Mouse (Mus musculus): ENCODE data around the gene Trappc10. TPM values are rescaled to one million over a fixed set of nuclear protein-coding genes. Genes with fewer than 3 reads are reported as not detected.

Trappc10 gene
- polyA plus RNA-seq, 1 experiment from 2014 or later, result 10.2 TPM

GRCm38 (mm10) chr10:78279210-78279609 is 34.8 kb upstream of the Trappc10 start:
- Histone ChIP-seq H3K27ac (replicated peaks) (no peak overlapping the region), H3K4me3 (no peak overlapping the region), H3K4me1 (0 out of 2 replicates have a peak, but pooled peaks cover 3% of the 10 kb centered on the region), H3K9me3 (no peaks in the 10 kb centered on the region), H3K27me3 (replicated peaks; ENCODE audit: low read depth, poor library complexity, severe bottlenecking) (no peaks in the 10 kb centered on the region), H3K36me3 (replicated peaks) (peaks cover 85% of the 10 kb centered on the region)
- peak; percentile 49 for DNase-seq (ENCODE audit: low spot score)
- WGBS, result 45% methylated on average over 8 of the region's 8 CpGs

DNA sequence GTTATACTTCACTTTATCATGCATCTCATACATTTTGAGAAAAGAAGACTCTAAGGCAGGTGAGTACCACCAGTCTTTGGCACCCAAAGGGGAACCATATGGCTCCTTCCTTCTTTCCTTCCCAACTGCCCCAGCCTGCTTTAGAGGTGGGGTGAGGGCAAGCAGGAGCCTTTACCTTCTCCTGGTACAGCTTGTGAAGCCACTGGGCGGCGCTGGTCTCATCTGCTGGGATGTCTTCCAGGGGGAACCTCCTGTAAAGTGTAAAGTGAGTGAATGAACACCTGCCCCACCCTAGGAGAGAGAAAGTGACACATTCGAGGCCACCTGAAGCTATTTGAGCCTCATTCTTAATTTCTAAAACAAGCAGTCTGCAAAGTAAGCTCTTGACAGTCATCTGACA is 33.4 kb upstream of the Trappc10 start:
- no peak overlapping the region for H3K4me3 ChIP-seq
- 72% methylated on average over 3 of the region's 3 CpGs for WGBS
- no peaks in the 10 kb centered on the region for H3K27me3 ChIP-seq (replicated peaks; ENCODE audit: low read depth, poor library complexity, severe bottlenecking)
- peaks cover 8% of the 10 kb centered on the region for H3K4me1 ChIP-seq
- no peak for DNase-seq (ENCODE audit: low spot score)
- H3K36me3 ChIP-seq (replicated peaks), result peaks cover 85% of the 10 kb centered on the region
- H3K27ac ChIP-seq (replicated peaks), result no peak overlapping the region
- no peaks in the 10 kb centered on the region for H3K9me3 ChIP-seq

DNA sequence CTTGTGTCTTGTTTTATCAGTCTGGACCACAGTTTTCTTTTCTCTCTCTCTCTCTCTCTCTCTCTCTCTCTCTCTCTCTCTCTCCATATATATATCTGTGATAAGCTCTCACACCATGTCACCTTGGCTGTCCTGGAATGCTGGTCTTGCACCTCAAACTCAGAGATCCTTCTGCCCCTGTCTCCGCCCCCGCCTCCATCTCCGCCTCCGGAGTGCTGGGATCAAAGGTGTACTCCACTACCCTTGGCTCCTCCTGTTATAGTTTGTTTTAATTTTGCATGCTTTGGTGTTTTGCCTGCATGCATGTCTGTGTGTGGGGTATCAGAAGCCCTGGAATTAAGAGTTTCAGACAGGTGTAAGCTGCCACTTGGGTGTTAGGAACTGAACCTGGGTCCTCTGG is 31.8 kb upstream of the Trappc10 start:
- H3K9me3 ChIP-seq, result no peaks in the 10 kb centered on the region

DNA sequence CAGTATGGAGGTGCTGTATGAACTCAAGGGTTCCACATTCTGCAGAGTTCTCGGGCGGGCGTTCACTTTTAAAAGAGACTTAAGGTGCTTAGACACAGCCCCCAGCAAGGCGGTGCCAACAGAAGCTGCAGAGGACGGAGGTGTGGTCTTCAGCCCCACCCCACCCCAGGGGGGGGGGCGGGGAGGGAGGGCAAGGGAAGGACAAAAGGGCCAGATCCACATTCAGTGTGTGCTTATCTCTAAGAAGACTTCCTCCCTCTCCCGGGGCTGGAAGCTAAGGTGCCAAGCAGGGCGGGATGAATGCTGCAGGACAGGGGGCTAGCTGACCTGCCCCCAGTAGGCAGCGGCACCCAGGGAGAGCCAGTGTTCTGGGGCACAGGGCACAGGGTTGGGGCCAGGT is 28.5 kb upstream of the Trappc10 start:
- peaks cover 7% of the 10 kb centered on the region for H3K4me1 ChIP-seq
- 28% methylated on average over 8 of the region's 9 CpGs for WGBS
- peaks cover 49% of the 10 kb centered on the region for H3K36me3 ChIP-seq (replicated peaks)
- no peak overlapping the region for H3K27ac ChIP-seq (replicated peaks)
- DNase-seq (ENCODE audit: low spot score), result no peak
- no peaks in the 10 kb centered on the region for H3K27me3 ChIP-seq (replicated peaks; ENCODE audit: low read depth, poor library complexity, severe bottlenecking)
- no peaks in the 10 kb centered on the region for H3K9me3 ChIP-seq
- no peak overlapping the region for H3K4me3 ChIP-seq

More for the DNA sequence above, 31.8 kb upstream of the Trappc10 start:
- Histone ChIP-seq H3K36me3 (replicated peaks) (peaks cover 82% of the 10 kb centered on the region), H3K27me3 (replicated peaks; ENCODE audit: low read depth, poor library complexity, severe bottlenecking) (no peaks in the 10 kb centered on the region), H3K27ac (replicated peaks) (no peak overlapping the region), H3K4me1 (peaks cover 10% of the 10 kb centered on the region), H3K4me3 (no peak overlapping the region)
- DNase-seq (ENCODE audit: low spot score), result no peak
- WGBS, result 90% methylated on average over 4 of the region's 4 CpGs

DNA sequence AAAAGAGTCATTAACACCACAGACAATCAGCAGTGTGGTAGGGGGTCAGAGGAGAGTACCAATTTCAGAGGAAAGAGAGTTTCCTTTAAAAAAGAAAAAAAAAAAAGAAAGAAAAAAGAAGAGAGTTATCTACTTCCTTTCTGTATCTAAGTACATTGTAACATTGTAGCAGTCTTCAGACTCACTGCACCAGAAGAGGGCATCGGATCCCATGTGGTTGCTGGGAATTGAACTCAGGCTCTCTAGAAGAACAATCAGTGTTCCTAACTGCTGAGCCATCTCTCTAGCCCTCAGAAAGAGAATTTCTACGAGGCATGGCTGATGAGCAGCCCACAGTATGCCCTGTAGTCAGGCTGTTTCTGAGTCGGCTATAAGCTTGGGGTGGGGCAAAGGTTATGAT is 21.4 kb upstream of the Trappc10 start:
- WGBS, result 67% methylated on average over 3 of the region's 3 CpGs
- DNase-seq (ENCODE audit: low spot score), result no peak
- Histone ChIP-seq H3K4me1 (no peaks in the 10 kb centered on the region), H3K36me3 (replicated peaks) (no peaks in the 10 kb centered on the region; the same call in 1 of the 2 replicates), H3K4me3 (no peak overlapping the region), H3K27me3 (replicated peaks; ENCODE audit: low read depth, poor library complexity, severe bottlenecking) (no peaks in the 10 kb centered on the region), H3K9me3 (no peaks in the 10 kb centered on the region), H3K27ac (replicated peaks) (no peak overlapping the region)

GRCm38 (mm10) chr10:78264735-78265134 is 20.3 kb upstream of the Trappc10 start:
- Histone ChIP-seq H3K4me1 (0 out of 2 replicates have a peak, but pooled peaks cover 7% of the 10 kb centered on the region), H3K9me3 (no peaks in the 10 kb centered on the region), H3K36me3 (replicated peaks) (no peaks in the 10 kb centered on the region), H3K4me3 (no peak overlapping the region), H3K27me3 (replicated peaks; ENCODE audit: low read depth, poor library complexity, severe bottlenecking) (no peaks in the 10 kb centered on the region), H3K27ac (replicated peaks) (no peak overlapping the region)
- WGBS, result 81% methylated on average over 3 of the region's 3 CpGs
- no peak for DNase-seq (ENCODE audit: low spot score)

GRCm38 (mm10) chr10:78260916-78261650 is 16.6 kb upstream of the Trappc10 start:
- no peaks in the 10 kb centered on the region for H3K36me3 ChIP-seq (replicated peaks)
- H3K9me3 ChIP-seq, result no peaks in the 10 kb centered on the region
- no peaks in the 10 kb centered on the region for H3K27me3 ChIP-seq (replicated peaks; ENCODE audit: low read depth, poor library complexity, severe bottlenecking)
- no peak for DNase-seq (ENCODE audit: low spot score)
- no peak overlapping the region for H3K27ac ChIP-seq (replicated peaks)
- H3K4me1 ChIP-seq, result 0 out of 2 replicates have a peak, but pooled peaks cover 7% of the 10 kb centered on the region
- WGBS, result 70% methylated on average over 7 of the region's 7 CpGs
- H3K4me3 ChIP-seq, result no peak overlapping the region

DNA sequence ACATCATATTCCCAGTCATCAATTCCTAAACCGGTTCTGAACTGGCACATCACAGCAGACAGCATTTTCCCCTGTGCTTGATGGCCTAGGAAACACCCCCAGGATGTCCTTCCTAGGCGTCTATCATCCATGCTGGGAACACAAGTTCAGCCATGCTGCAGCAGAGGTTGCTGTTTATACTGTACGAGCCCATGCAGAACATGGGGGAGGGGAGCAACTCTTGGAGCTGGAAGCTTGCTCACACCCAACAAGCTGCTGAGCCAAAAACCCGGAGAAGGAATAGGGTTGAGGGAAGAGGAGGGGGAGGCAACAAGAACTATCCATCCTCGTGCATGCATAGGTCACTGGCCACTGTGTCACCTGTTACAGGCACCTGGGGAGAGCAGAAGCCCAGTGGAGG is 15.9 kb upstream of the Trappc10 start:
- WGBS, result 28% methylated on average over 5 of the region's 5 CpGs
- no peaks in the 10 kb centered on the region for H3K27me3 ChIP-seq (replicated peaks; ENCODE audit: low read depth, poor library complexity, severe bottlenecking)

GRCm38 (mm10) chr10:78259702-78260101 is 15.3 kb upstream of the Trappc10 start:
- Histone ChIP-seq H3K36me3 (replicated peaks) (no peaks in the 10 kb centered on the region), H3K4me3 (no peak overlapping the region), H3K27me3 (replicated peaks; ENCODE audit: low read depth, poor library complexity, severe bottlenecking) (no peaks in the 10 kb centered on the region), H3K4me1 (0 out of 2 replicates have a peak, but pooled peaks cover 7% of the 10 kb centered on the region), H3K27ac (replicated peaks) (no peak overlapping the region), H3K9me3 (no peaks in the 10 kb centered on the region)
- no peak for DNase-seq (ENCODE audit: low spot score)
- WGBS, result 50% methylated on average over 6 of the region's 6 CpGs

More for the DNA sequence above, 15.9 kb upstream of the Trappc10 start:
- Histone ChIP-seq H3K36me3 (replicated peaks) (no peaks in the 10 kb centered on the region), H3K4me1 (0 out of 2 replicates have a peak, but pooled peaks cover 7% of the 10 kb centered on the region), H3K9me3 (no peaks in the 10 kb centered on the region), H3K4me3 (no peak overlapping the region), H3K27ac (replicated peaks) (no peak overlapping the region)
- no peak for DNase-seq (ENCODE audit: low spot score)

DNA sequence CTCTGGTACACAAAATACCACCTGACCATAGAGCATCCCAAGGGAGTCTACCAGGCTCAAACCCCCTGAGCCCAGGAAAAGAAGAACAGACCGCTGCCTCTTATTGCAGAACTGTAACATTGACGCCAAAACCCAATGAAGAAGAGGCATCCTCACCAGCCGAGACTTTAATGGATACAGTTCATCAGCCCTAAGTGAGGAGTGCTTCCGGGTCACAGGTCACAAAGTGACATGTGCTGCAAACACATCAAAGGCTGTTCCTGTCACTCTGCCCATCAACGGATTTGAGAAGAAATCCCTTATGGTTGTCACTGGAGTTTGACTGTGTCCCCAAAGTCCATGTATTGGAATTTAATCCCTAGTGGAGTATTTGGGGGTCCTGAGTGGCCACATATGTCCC is 14.8 kb upstream of the Trappc10 start:
- no peak overlapping the region for H3K27ac ChIP-seq (replicated peaks)
- no peaks in the 10 kb centered on the region for H3K27me3 ChIP-seq (replicated peaks; ENCODE audit: low read depth, poor library complexity, severe bottlenecking)
- H3K4me3 ChIP-seq, result no peak overlapping the region
- DNase-seq (ENCODE audit: low spot score), result no peak
- H3K36me3 ChIP-seq (replicated peaks), result no peaks in the 10 kb centered on the region
- WGBS, result 66% methylated on average over 5 of the region's 5 CpGs
- H3K4me1 ChIP-seq, result 0 out of 2 replicates have a peak, but pooled peaks cover 7% of the 10 kb centered on the region
- no peaks in the 10 kb centered on the region for H3K9me3 ChIP-seq

- 77% methylated on average over 6 of the region's 6 CpGs for WGBS
- Histone ChIP-seq H3K4me3 (no peak overlapping the region), H3K27ac (replicated peaks) (no peak overlapping the region), H3K9me3 (no peaks in the 10 kb centered on the region), H3K27me3 (replicated peaks; ENCODE audit: low read depth, poor library complexity, severe bottlenecking) (no peaks in the 10 kb centered on the region), H3K36me3 (replicated peaks) (no peaks in the 10 kb centered on the region), H3K4me1 (0 out of 2 replicates have a peak, but pooled peaks cover 7% of the 10 kb centered on the region)
- no peak for DNase-seq (ENCODE audit: low spot score)
These were observed 13.8 kb upstream of the Trappc10 start for GRCm38 (mm10) chr10:78258142-78258675.

DNA sequence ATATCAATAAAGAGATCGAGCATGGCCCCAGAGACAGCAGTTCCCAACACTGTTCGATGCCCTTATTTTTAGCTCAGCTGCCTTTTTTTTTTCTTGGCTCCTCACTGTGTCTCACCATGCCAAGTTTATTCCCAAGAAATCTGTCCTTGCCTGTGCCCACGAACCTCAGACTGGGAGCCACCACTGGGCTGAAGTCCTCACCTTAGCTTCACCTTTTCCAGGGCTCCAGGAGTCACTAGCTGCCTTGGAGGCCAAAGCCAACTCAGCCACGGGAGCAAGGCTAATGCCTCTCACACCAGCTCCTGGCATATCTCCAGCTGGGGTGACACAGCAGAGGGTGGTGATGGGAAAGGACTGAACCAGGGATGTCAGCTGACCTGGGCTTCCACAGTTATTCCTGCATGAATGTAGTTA is 11.2 kb upstream of the Trappc10 start:
- H3K4me3 ChIP-seq, result no peak overlapping the region
- no peaks in the 10 kb centered on the region for H3K36me3 ChIP-seq (replicated peaks)
- WGBS, result 84% methylated on average over 4 of the region's 4 CpGs
- H3K27me3 ChIP-seq (replicated peaks; ENCODE audit: low read depth, poor library complexity, severe bottlenecking), result no peaks in the 10 kb centered on the region
- DNase-seq (ENCODE audit: low spot score), result no peak
- H3K9me3 ChIP-seq, result no peaks in the 10 kb centered on the region
- no peak overlapping the region for H3K27ac ChIP-seq (replicated peaks)
- H3K4me1 ChIP-seq, result 0 out of 2 replicates have a peak, but pooled peaks cover 6% of the 10 kb centered on the region

DNA sequence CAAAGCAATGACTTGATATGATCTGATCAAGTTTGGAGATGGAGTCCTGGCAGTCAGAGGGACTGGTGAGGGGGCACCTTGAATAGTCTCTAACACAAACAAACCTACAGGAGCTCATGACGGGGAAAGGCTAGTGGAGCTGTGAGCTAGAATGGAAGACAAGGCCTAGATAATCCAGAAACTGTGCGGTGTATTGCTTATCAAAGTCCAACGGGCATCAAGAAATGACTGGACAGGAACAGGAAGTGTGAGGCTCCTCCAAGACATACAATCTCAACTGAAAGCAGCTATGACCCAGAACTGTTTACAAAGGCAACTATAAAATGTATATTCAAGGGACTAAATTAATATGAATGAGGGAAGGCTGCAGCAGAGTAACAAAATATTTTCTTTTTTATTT is 2.8 kb upstream of the Trappc10 start:
- no peak for DNase-seq (ENCODE audit: low spot score)
- Histone ChIP-seq H3K36me3 (replicated peaks) (no peaks in the 10 kb centered on the region), H3K27ac (replicated peaks) (no peak overlapping the region), H3K4me1 (peaks cover 24% of the 10 kb centered on the region), H3K9me3 (no peaks in the 10 kb centered on the region), H3K27me3 (replicated peaks; ENCODE audit: low read depth, poor library complexity, severe bottlenecking) (no peaks in the 10 kb centered on the region), H3K4me3 (no peak overlapping the region)
- WGBS, result 85% methylated on average over 3 of the region's 3 CpGs
